Mouse (Mus musculus) intestine, embryonic 14.5 days (tissue): ENCODE measurements at regions not wholly inside any gene's neighbourhood (a gene's known extent, or its start where the extent isn't known, plus 50 kb on each side); places are given as distances from the start of the nearest gene placed in this dataset.

Experiments
- ATAC-seq: fragments of 200-750 bp; cut with Nextera tagmentation; replicated peaks from 2 replicates; pipeline ENCODE4 v1.8.0; 2017; ENCODE audit warnings: low read depth, moderate number of reproducible peaks, moderate TSS enrichment, moderate library complexity; ENCODE audit not compliant: low FRiP score, low TSS enrichment
- DNase-seq: peaks from one replicate; pipeline ENCODE4 v3.0.0-alpha.2; 2018; ENCODE audit warnings: low spot score
- H3K27ac ChIP-seq: fragments of 300-500 bp; sonication (generic); 2 replicates; pipeline ENCODE4 v1.5.1; 2014; ENCODE audit warnings: low read depth, mild to moderate bottlenecking, control low read depth
- H3K27me3 ChIP-seq: fragments of 300-500 bp; sonication (generic); replicated peaks from 2 replicates; pipeline ENCODE4 v1.6.1; 2014; ENCODE audit warnings: low read length, control low read depth; ENCODE audit not compliant: control insufficient read depth, insufficient read depth
- H3K36me3 ChIP-seq: fragments of 300-500 bp; sonication (generic); 2 replicates; pipeline ENCODE4 v1.6.1; 2014; ENCODE audit warnings: low read length, control low read depth; ENCODE audit not compliant: control insufficient read depth, insufficient read depth
- H3K4me1 ChIP-seq: fragments of 300-500 bp; sonication (generic); replicated peaks from 2 replicates; pipeline ENCODE4 v1.6.1; 2014; ENCODE audit warnings: low read length, control low read depth, mixed read lengths; ENCODE audit not compliant: control insufficient read depth, insufficient read depth
- H3K4me2 ChIP-seq: fragments of 300-500 bp; sonication (generic); 2 replicates; pipeline ENCODE4 v1.6.1; 2014; ENCODE audit warnings: low read length
- H3K4me3 ChIP-seq: fragments of 300-500 bp; sonication (generic); 2 replicates; pipeline ENCODE4 v1.5.1; 2014; ENCODE audit warnings: low read depth, low read length, control low read depth, mixed read lengths
- H3K9ac ChIP-seq: fragments of 300-500 bp; sonication (generic); 2 replicates; pipeline ENCODE4 v1.6.1; 2014; ENCODE audit warnings: mild to moderate bottlenecking, low read length
- H3K9me3 ChIP-seq: fragments of 300-500 bp; sonication (generic); 2 replicates; pipeline ENCODE4 v1.6.1; 2016; ENCODE audit warnings: low read length, control low read depth; ENCODE audit not compliant: control insufficient read depth
- WGBS: fragments of 180-500 bp; shearing (Covaris S2); extraction: QIAGEN DNeasy Blood & Tissue Kit; methylation state at CpG from one replicate; pipeline ENCODE4 v1.1.7; 2014; 5-methylcytosine and 5-hydroxymethylcytosine counted together

- no peak for ATAC-seq
Observed at GRCm38 (mm10) chr19:56007433-56007832, 265.8 kb downstream of the Tcf7l2 start.

GRCm38 (mm10) chr19:56010766-56011165 is 269.1 kb downstream of the Tcf7l2 start:
- 89% methylated on average over 7 of the region's 7 CpGs for WGBS
- ATAC-seq: no peak
- no peak overlapping the region for H3K4me2 ChIP-seq
- H3K27me3 ChIP-seq: no peaks in the 10 kb centered on the region
- no peaks in the 10 kb centered on the region for H3K9me3 ChIP-seq
- H3K27ac ChIP-seq: no peak overlapping the region
- DNase-seq: no peak
- no peak overlapping the region for H3K9ac ChIP-seq
- no peak overlapping the region for H3K4me3 ChIP-seq
- H3K36me3 ChIP-seq: no peaks in the 10 kb centered on the region
- H3K4me1 ChIP-seq: 0 out of 2 replicates have a peak, but pooled peaks cover 3% of the 10 kb centered on the region

More at GRCm38 (mm10) chr19:56007433-56007832, 265.8 kb downstream of the Tcf7l2 start:
- Histone ChIP-seq H3K4me1 (0 out of 2 replicates have a peak, but pooled peaks cover 8% of the 10 kb centered on the region), H3K4me3 (no peak overlapping the region), H3K36me3 (no peaks in the 10 kb centered on the region), H3K27me3 (no peaks in the 10 kb centered on the region), H3K9me3 (no peaks in the 10 kb centered on the region), H3K27ac (no peak overlapping the region), H3K9ac (no peak overlapping the region), H3K4me2 (no peak overlapping the region)
- WGBS: 95% methylated on average over 5 of the region's 5 CpGs
- no peak for DNase-seq

- ATAC-seq (no peak), DNase-seq (no peak)
- no peaks in the 10 kb centered on the region for H3K4me1 ChIP-seq
- H3K27ac ChIP-seq: no peak overlapping the region
- no peak overlapping the region for H3K4me2 ChIP-seq
- H3K9ac ChIP-seq: no peak overlapping the region
- H3K36me3 ChIP-seq: no peaks in the 10 kb centered on the region
- no peaks in the 10 kb centered on the region for H3K27me3 ChIP-seq
- no peaks in the 10 kb centered on the region for H3K9me3 ChIP-seq
- H3K4me3 ChIP-seq: no peak overlapping the region
Observed at GRCm38 (mm10) chr19:56011292-56011691, 269.7 kb downstream of the Tcf7l2 start.

GRCm38 (mm10) chr19:56016548-56017346 is 270.2 kb upstream of the Habp2 start:
- WGBS: 85% methylated on average over 4 of the region's 4 CpGs

GRCm38 (mm10) chr19:56017524-56017923 is 269.4 kb upstream of the Habp2 start:
- Histone ChIP-seq H3K9ac (no peak overlapping the region), H3K27me3 (no peaks in the 10 kb centered on the region), H3K4me1 (no peaks in the 10 kb centered on the region), H3K4me2 (no peak overlapping the region), H3K9me3 (no peaks in the 10 kb centered on the region), H3K27ac (no peak overlapping the region), H3K36me3 (no peaks in the 10 kb centered on the region), H3K4me3 (no peak overlapping the region)
- WGBS: 64% methylated on average over 7 of the region's 7 CpGs
- ATAC-seq (no peak), DNase-seq (no peak)

More at GRCm38 (mm10) chr19:56016548-56017346, 270.2 kb upstream of the Habp2 start:
- Histone ChIP-seq H3K36me3 (no peaks in the 10 kb centered on the region), H3K4me1 (no peaks in the 10 kb centered on the region), H3K27ac (no peak overlapping the region), H3K9ac (no peak overlapping the region), H3K4me2 (no peak overlapping the region), H3K4me3 (no peak overlapping the region), H3K27me3 (no peaks in the 10 kb centered on the region), H3K9me3 (no peaks in the 10 kb centered on the region)
- DNase-seq (no peak), ATAC-seq (no peak)

GRCm38 (mm10) chr19:56019143-56019542 is 267.8 kb upstream of the Habp2 start:
- ATAC-seq (no peak), DNase-seq (no peak)
- 53% methylated on average over 7 of the region's 7 CpGs for WGBS
- Histone ChIP-seq H3K4me1 (no peaks in the 10 kb centered on the region), H3K4me2 (no peak overlapping the region), H3K9me3 (no peaks in the 10 kb centered on the region), H3K27me3 (no peaks in the 10 kb centered on the region), H3K36me3 (no peaks in the 10 kb centered on the region), H3K9ac (no peak overlapping the region), H3K27ac (no peak overlapping the region), H3K4me3 (no peak overlapping the region)

- Histone ChIP-seq H3K4me1 (no peaks in the 10 kb centered on the region), H3K27me3 (no peaks in the 10 kb centered on the region), H3K9ac (no peak overlapping the region), H3K4me2 (no peak overlapping the region), H3K4me3 (no peak overlapping the region), H3K36me3 (no peaks in the 10 kb centered on the region), H3K27ac (no peak overlapping the region), H3K9me3 (no peaks in the 10 kb centered on the region)
- no peak for DNase-seq
- 0 out of 2 replicates have a peak, but pooled peaks have one; percentile 36 for ATAC-seq
- WGBS: 26% methylated on average over 6 of the region's 6 CpGs
Observed at GRCm38 (mm10) chr19:56022348-56022747, 264.6 kb upstream of the Habp2 start.

- H3K36me3 ChIP-seq: no peaks in the 10 kb centered on the region
- DNase-seq: no peak
- H3K4me1 ChIP-seq: peaks cover 4% of the 10 kb centered on the region
- H3K4me3 ChIP-seq: no peak overlapping the region
- H3K9ac ChIP-seq: no peak overlapping the region
- H3K9me3 ChIP-seq: 0 out of 2 replicates have a peak, but pooled peaks cover 2% of the 10 kb centered on the region
- 73% methylated on average over 4 of the region's 4 CpGs for WGBS
- no peaks in the 10 kb centered on the region for H3K27me3 ChIP-seq
- H3K4me2 ChIP-seq: no peak overlapping the region
- no peak overlapping the region for H3K27ac ChIP-seq
- no peak for ATAC-seq
Observed at GRCm38 (mm10) chr19:56024599-56024998, 262.3 kb upstream of the Habp2 start.
